Mouse (Mus musculus): ENCODE data around the gene D11Wsu47e. TPM values are rescaled to one million over a fixed set of nuclear protein-coding genes. Genes with fewer than 3 reads are reported as not detected.
"Not testable (repeated sequence)": the region's sequence is repeated elsewhere in the genome, so short reads cannot be mapped to it uniquely, and the experiment has no call there.

Gene D11Wsu47e
- polyA plus RNA-seq, 1 experiment from 2014 or later = 25.0 TPM

- Histone ChIP-seq H3K4me1 (peaks cover 32% of the 10 kb centered on the region), H3K27me3 (ENCODE audit: low read depth, poor library complexity, severe bottlenecking) (no peaks in the 10 kb centered on the region), H3K27ac (replicated peaks) (no peak overlapping the region), H3K9me3 (replicated peaks) (no peaks in the 10 kb centered on the region), H3K36me3 (peaks cover 82% of the 10 kb centered on the region), H3K4me3 (no peak overlapping the region)
- DNase-seq (ENCODE audit: low spot score) = no peak
- WGBS = 88% methylated on average over 18 of the region's 18 CpGs
These were observed 29.5 kb upstream of the D11Wsu47e start for GRCm38 (mm10) chr11:113654561-113655270.

DNA sequence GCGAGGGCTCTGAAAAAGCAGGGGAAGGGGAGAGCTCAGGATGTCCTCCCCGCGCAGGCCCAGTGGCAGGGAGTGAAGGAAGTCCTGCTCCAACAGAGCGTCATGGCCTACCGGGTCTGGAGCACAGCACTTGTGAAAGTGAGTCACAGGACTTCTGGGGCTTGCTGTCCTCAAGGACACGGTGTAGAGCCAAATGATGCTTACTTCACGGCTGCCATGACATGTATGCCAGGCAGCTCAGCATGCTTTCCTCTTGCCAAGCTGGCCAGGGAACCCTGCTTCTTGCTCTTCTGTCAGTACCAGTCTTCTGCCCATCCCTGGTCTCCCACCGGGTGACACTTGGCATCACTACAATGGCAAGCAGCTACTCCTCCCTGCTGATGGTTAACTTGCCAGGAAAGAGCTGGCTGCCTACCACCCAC lies 27.7 kb upstream of the D11Wsu47e start:
- Histone ChIP-seq H3K27ac (replicated peaks) (no peak overlapping the region), H3K36me3 (peaks cover 100% of the 10 kb centered on the region), H3K4me1 (peaks cover 16% of the 10 kb centered on the region), H3K9me3 (replicated peaks) (no peaks in the 10 kb centered on the region), H3K27me3 (ENCODE audit: low read depth, poor library complexity, severe bottlenecking) (no peaks in the 10 kb centered on the region), H3K4me3 (no peak overlapping the region)
- no peak for DNase-seq (ENCODE audit: low spot score)
- WGBS = 91% methylated on average over 8 of the region's 8 CpGs

- H3K27ac ChIP-seq (replicated peaks) = no peak overlapping the region
- H3K9me3 ChIP-seq (replicated peaks) = no peaks in the 10 kb centered on the region
- no peaks in the 10 kb centered on the region for H3K27me3 ChIP-seq (ENCODE audit: low read depth, poor library complexity, severe bottlenecking)
- H3K4me3 ChIP-seq = no peak overlapping the region
- H3K36me3 ChIP-seq = peaks cover 100% of the 10 kb centered on the region
- DNase-seq (ENCODE audit: low spot score) = no peak
- 75% methylated on average over 4 of the region's 4 CpGs for WGBS
- peaks cover 9% of the 10 kb centered on the region for H3K4me1 ChIP-seq
These were observed 27.0 kb upstream of the D11Wsu47e start for GRCm38 (mm10) chr11:113657221-113657620.

GRCm38 (mm10) chr11:113658319-113658718 lies 25.9 kb upstream of the D11Wsu47e start:
- no peaks in the 10 kb centered on the region for H3K9me3 ChIP-seq (replicated peaks)
- H3K27ac ChIP-seq (replicated peaks) = no peak overlapping the region
- no peaks in the 10 kb centered on the region for H3K4me1 ChIP-seq
- no peaks in the 10 kb centered on the region for H3K27me3 ChIP-seq (ENCODE audit: low read depth, poor library complexity, severe bottlenecking)
- no peak for DNase-seq (ENCODE audit: low spot score)
- WGBS = 93% methylated on average over 8 of the region's 8 CpGs
- peaks cover 100% of the 10 kb centered on the region for H3K36me3 ChIP-seq
- no peak overlapping the region for H3K4me3 ChIP-seq

DNA sequence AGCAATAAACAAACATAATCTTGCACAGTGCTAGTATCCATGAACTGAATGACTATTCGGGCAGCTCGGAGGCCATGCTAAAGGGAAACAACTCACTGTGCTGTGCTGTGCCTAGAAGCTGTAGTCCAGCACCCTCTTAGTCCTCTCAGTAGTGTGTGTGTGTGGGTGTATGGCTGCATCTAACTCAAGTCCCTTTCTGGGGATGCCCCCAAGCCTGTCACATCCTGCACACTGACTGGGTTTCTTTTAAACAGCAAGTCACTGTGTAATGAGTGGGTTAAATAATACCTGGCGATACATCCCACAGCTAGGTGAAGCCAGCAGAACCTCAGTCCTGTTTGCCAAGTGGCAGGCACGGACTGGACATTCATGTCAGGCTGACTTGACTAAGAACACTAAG lies 25.4 kb upstream of the D11Wsu47e start:
- H3K27ac ChIP-seq (replicated peaks) = no peak overlapping the region
- peaks cover 100% of the 10 kb centered on the region for H3K36me3 ChIP-seq
- no peaks in the 10 kb centered on the region for H3K9me3 ChIP-seq (replicated peaks)
- 91% methylated on average over 4 of the region's 4 CpGs for WGBS
- no peaks in the 10 kb centered on the region for H3K27me3 ChIP-seq (ENCODE audit: low read depth, poor library complexity, severe bottlenecking)
- DNase-seq (ENCODE audit: low spot score) = no peak
- H3K4me1 ChIP-seq = no peaks in the 10 kb centered on the region
- H3K4me3 ChIP-seq = no peak overlapping the region

DNA sequence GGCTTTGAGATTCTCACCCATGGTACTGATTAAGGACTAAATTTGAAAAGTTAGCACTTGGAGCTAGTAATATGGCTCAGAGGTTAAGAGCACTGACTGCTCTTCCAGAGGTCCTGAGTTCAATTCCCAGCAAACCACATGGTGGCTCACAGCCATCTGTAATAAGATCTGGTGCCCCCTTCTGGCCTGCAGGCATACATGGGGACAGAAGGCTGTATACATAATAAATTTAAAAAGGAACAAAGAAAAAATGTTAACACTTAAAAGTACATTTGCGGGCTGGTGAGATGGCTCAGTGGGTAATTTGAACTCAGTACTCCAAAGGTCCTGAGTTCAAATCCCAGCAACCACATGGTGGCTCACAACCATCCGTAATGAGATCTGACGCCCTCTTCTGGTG lies 24.0 kb upstream of the D11Wsu47e start:
- H3K9me3 ChIP-seq (replicated peaks) = not testable (repeated sequence)
- WGBS = 97% methylated on average over 3 of the region's 3 CpGs

DNA sequence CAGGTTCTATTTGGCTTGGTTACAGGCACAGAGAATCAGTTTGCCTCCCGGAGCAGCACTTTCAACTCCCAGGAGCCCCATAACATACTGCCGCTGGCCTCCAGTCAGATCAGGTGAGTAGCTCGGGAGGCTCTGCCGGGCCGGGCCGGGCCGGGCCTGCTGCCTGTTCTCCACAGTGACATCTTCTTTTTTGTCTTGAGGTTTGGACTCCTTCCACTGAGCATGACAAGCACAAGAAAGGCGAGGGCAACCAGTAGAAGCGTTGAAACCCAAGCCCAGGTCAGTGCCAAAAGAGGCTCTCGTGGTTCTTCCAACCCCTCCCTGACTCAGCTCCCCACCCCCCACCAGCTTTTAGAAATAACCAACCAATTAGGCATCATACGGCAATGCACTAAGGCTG lies 23.3 kb upstream of the D11Wsu47e start:
- H3K9me3 ChIP-seq (replicated peaks) = no peaks in the 10 kb centered on the region
- peaks cover 94% of the 10 kb centered on the region for H3K36me3 ChIP-seq
- no peaks in the 10 kb centered on the region for H3K4me1 ChIP-seq
- H3K4me3 ChIP-seq = no peak overlapping the region
- 95% methylated on average over 11 of the region's 11 CpGs for WGBS
- DNase-seq (ENCODE audit: low spot score) = no peak
- H3K27me3 ChIP-seq (ENCODE audit: low read depth, poor library complexity, severe bottlenecking) = no peaks in the 10 kb centered on the region
- no peak overlapping the region for H3K27ac ChIP-seq (replicated peaks)

More for the DNA sequence above, 24.0 kb upstream of the D11Wsu47e start:
- not testable (repeated sequence) for H3K27me3 ChIP-seq (ENCODE audit: low read depth, poor library complexity, severe bottlenecking); H3K4me3 ChIP-seq; H3K27ac ChIP-seq (replicated peaks); H3K4me1 ChIP-seq; DNase-seq (ENCODE audit: low spot score)
- peaks cover 99% of the 10 kb centered on the region for H3K36me3 ChIP-seq

- Histone ChIP-seq H3K27ac (replicated peaks) (no peak overlapping the region), H3K36me3 (peaks cover 89% of the 10 kb centered on the region), H3K9me3 (replicated peaks) (no peaks in the 10 kb centered on the region), H3K27me3 (ENCODE audit: low read depth, poor library complexity, severe bottlenecking) (no peaks in the 10 kb centered on the region), H3K4me3 (no peak overlapping the region), H3K4me1 (peaks cover 4% of the 10 kb centered on the region)
- DNase-seq (ENCODE audit: low spot score) = no peak
- 95% methylated on average over 18 of the region's 18 CpGs for WGBS
These were observed 22.3 kb upstream of the D11Wsu47e start for GRCm38 (mm10) chr11:113661835-113662351.

- peaks cover 88% of the 10 kb centered on the region for H3K36me3 ChIP-seq
- H3K9me3 ChIP-seq (replicated peaks) = no peaks in the 10 kb centered on the region
- no peak overlapping the region for H3K27ac ChIP-seq (replicated peaks)
- 79% methylated on average over 2 of the region's 2 CpGs for WGBS
- H3K4me3 ChIP-seq = no peak overlapping the region
- DNase-seq (ENCODE audit: low spot score) = no peak
- H3K4me1 ChIP-seq = peaks cover 15% of the 10 kb centered on the region
- no peaks in the 10 kb centered on the region for H3K27me3 ChIP-seq (ENCODE audit: low read depth, poor library complexity, severe bottlenecking)
These were observed 19.9 kb upstream of the D11Wsu47e start for GRCm38 (mm10) chr11:113664279-113664678.

GRCm38 (mm10) chr11:113666205-113666604 lies 18.0 kb upstream of the D11Wsu47e start:
- 95% methylated on average over 6 of the region's 6 CpGs for WGBS
- Histone ChIP-seq H3K27ac (replicated peaks) (no peak overlapping the region), H3K4me3 (no peak overlapping the region), H3K36me3 (peaks cover 86% of the 10 kb centered on the region), H3K27me3 (ENCODE audit: low read depth, poor library complexity, severe bottlenecking) (no peaks in the 10 kb centered on the region), H3K4me1 (peaks cover 15% of the 10 kb centered on the region), H3K9me3 (replicated peaks) (no peaks in the 10 kb centered on the region)
- DNase-seq (ENCODE audit: low spot score) = no peak

DNA sequence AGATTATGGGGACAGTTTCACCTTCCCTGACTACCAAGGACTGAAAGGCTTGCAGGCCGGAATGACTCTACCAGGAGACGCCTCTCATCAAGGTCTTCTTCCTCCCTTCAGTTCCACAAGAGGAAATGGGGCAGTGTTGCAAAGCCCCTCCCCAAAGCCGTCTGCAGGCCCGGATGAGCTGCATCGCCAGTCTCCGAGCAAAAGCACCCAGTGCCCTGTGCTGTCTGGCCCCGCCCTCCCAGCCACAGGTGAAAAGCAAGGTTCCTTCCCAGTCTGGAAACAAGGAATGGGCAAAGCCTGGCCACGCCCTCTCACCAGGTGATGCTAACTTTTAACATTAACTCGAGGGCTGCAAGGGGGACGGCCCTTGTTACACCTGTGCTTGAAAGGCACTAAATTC lies 17.6 kb upstream of the D11Wsu47e start:
- 69% methylated on average over 10 of the region's 10 CpGs for WGBS
- peaks cover 86% of the 10 kb centered on the region for H3K36me3 ChIP-seq

GRCm38 (mm10) chr11:113667122-113667521 lies 17.1 kb upstream of the D11Wsu47e start:
- H3K36me3 ChIP-seq = peaks cover 86% of the 10 kb centered on the region
- no peak overlapping the region for H3K4me3 ChIP-seq
- WGBS = 92% methylated on average over 2 of the region's 2 CpGs
- H3K27me3 ChIP-seq (ENCODE audit: low read depth, poor library complexity, severe bottlenecking) = no peaks in the 10 kb centered on the region
- DNase-seq (ENCODE audit: low spot score) = no peak
- H3K4me1 ChIP-seq = peaks cover 15% of the 10 kb centered on the region
- H3K9me3 ChIP-seq (replicated peaks) = no peaks in the 10 kb centered on the region
- H3K27ac ChIP-seq (replicated peaks) = no peak overlapping the region

More for the DNA sequence above, 17.6 kb upstream of the D11Wsu47e start:
- Histone ChIP-seq H3K4me1 (peaks cover 15% of the 10 kb centered on the region), H3K9me3 (replicated peaks) (no peaks in the 10 kb centered on the region), H3K27ac (replicated peaks) (no peak overlapping the region), H3K4me3 (no peak overlapping the region), H3K27me3 (ENCODE audit: low read depth, poor library complexity, severe bottlenecking) (no peaks in the 10 kb centered on the region)
- no peak for DNase-seq (ENCODE audit: low spot score)

DNA sequence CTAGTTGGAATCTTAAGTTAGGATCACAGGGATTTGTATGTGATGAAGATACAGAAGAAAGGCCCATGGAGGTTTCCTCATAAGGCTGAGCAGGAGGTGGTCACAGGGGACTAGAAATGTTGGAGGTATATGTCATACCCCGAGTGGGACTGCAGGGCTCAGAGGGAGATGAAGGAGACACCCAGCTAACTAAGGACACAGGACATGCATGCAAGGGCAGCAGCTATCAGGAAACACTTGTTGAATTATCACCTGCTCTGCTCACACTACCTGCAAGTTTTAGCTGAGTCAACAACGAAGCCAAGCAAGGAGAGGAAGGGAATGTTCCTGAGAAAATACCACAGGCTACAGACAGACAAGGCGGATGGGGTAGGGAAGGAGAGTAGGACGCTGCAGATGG lies 16.5 kb upstream of the D11Wsu47e start:
- 89% methylated on average over 4 of the region's 4 CpGs for WGBS
- Histone ChIP-seq H3K27me3 (ENCODE audit: low read depth, poor library complexity, severe bottlenecking) (no peaks in the 10 kb centered on the region), H3K9me3 (replicated peaks) (no peaks in the 10 kb centered on the region), H3K4me1 (peaks cover 15% of the 10 kb centered on the region), H3K27ac (replicated peaks) (no peak overlapping the region), H3K4me3 (no peak overlapping the region), H3K36me3 (peaks cover 86% of the 10 kb centered on the region)
- DNase-seq (ENCODE audit: low spot score) = no peak

Data from midbrain, embryonic 10.5 days (tissue).